Mouse (Mus musculus) olfactory bulb, adult 2 months (tissue): ENCODE results near the gene Atp2c1.

ENCODE experiments used
- CTCF ChIP-seq: fragments of 200-500 bp; IDR thresholded peaks from 2 replicates; pipeline ENCODE4 v1.5.1; 2012; ENCODE audit warnings: low read depth, mild to moderate bottlenecking, low read length, moderate library complexity; ENCODE audit not compliant: insufficient read depth
- POLR2A ChIP-seq: fragments of 200-500 bp; IDR thresholded peaks from 2 replicates; pipeline ENCODE4 v1.6.1; 2012; ENCODE audit warnings: mild to moderate bottlenecking, low read depth, low read length, moderate library complexity; ENCODE audit not compliant: insufficient read depth

- no peak for TF ChIP-seq POLR2A
- TF ChIP-seq CTCF: no peak
Measured at GRCm38 (mm10) chr9:105502389-105502788, 24.7 kb downstream of the Atp2c1 start.
